Mouse (Mus musculus) limb, embryonic 11.5 days (tissue): ENCODE data around the gene Tmem205. TPM values are rescaled to one million over a fixed set of nuclear protein-coding genes. Genes with fewer than 3 reads are reported as not detected.

Experiments
- ATAC-seq: fragments of 200-750 bp; cut with Nextera tagmentation; 2 replicates; pipeline ENCODE4 v1.8.0; 2017; ENCODE audit warnings: low read depth; ENCODE audit not compliant: insufficient number of reproducible peaks, low FRiP score, low TSS enrichment
- DNase-seq: peaks from one replicate; pipeline ENCODE4 v3.0.0-alpha.2; 2015; ENCODE audit warnings: low spot score
- H3K27ac ChIP-seq: fragments of 300-500 bp; sonication (generic); replicated peaks from 2 replicates; pipeline ENCODE4 v1.5.1; 2014; ENCODE audit warnings: low read depth, mild to moderate bottlenecking, low read length
- H3K27me3 ChIP-seq: fragments of 300-500 bp; sonication (generic); 2 replicates; pipeline ENCODE4 v1.6.1; 2014; ENCODE audit warnings: mild to moderate bottlenecking, low read length, mixed read lengths; ENCODE audit not compliant: control insufficient read depth, insufficient read depth
- H3K36me3 ChIP-seq: fragments of 300-500 bp; sonication (generic); 2 replicates; pipeline ENCODE4 v1.6.1; 2014; ENCODE audit warnings: mild to moderate bottlenecking, low read length, moderate library complexity, mixed read lengths; ENCODE audit not compliant: control insufficient read depth, insufficient read depth
- H3K4me1 ChIP-seq: fragments of 300-500 bp; sonication (generic); 2 replicates; pipeline ENCODE4 v1.6.1; 2014; ENCODE audit warnings: low read length, mixed read lengths; ENCODE audit not compliant: control insufficient read depth, insufficient read depth
- H3K4me2 ChIP-seq: fragments of 300-500 bp; sonication (generic); 2 replicates; pipeline ENCODE4 v1.6.1; 2014; ENCODE audit warnings: low read depth, mild to moderate bottlenecking, moderate library complexity; ENCODE audit not compliant: severe bottlenecking
- H3K4me3 ChIP-seq: fragments of 300-500 bp; sonication (generic); 2 replicates; pipeline ENCODE4 v1.5.1; 2014; ENCODE audit warnings: low read depth, low read length
- H3K9ac ChIP-seq: fragments of 300-500 bp; sonication (generic); 2 replicates; pipeline ENCODE4 v1.6.1; 2014; ENCODE audit warnings: mild to moderate bottlenecking, low read length
- H3K9me3 ChIP-seq: fragments of 300-500 bp; sonication (generic); 2 replicates; pipeline ENCODE4 v1.6.1; 2016; ENCODE audit warnings: low read length; ENCODE audit not compliant: control insufficient read depth
- WGBS: fragments of 180-500 bp; shearing (Covaris S2); extraction: QIAGEN DNeasy Blood & Tissue Kit; methylation state at CpG from one replicate; pipeline ENCODE4 v1.1.7; 2014; 5-methylcytosine and 5-hydroxymethylcytosine counted together
- polyA plus RNA-seq: library from polyadenylated mRNA; unstranded; fragments of >200 nt; fragmentation: Nextera tagmentation; extraction: Ambion mirVana; gene quantifications from 2 replicates; pipeline ENCODE4 v1.2.1, GENCODE M21; 2014

Gene Tmem205
- polyA plus RNA-seq, 1 experiment from 2014 or later, result 29.9 TPM

DNA sequence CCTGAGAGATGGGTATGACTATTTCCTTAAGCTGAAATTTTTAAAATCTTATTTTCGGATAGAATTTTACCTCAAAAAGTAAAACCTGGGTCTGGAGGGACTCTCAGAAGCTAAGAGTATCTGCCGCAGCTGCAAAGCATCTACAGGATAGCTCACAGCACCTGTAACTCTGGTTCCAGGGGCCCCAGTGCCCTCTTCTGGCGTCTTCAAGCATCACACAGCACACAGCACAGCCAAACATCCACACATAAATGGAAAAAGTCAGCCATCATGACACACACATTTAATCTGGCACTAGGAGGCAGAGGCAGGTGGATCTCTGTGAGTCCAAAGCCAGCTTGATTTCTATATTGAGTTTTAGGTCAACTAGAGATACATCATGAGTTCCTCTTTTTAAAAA lies 50.8 kb downstream of the Tmem205 start:
- ATAC-seq (no peak), DNase-seq (no peak)
- WGBS, result 56% methylated on average over 3 of the region's 3 CpGs
- Histone ChIP-seq H3K27ac (no peak overlapping the region), H3K9ac (no peak overlapping the region), H3K9me3 (no peaks in the 10 kb centered on the region), H3K27me3 (0 out of 2 replicates have a peak, but pooled peaks cover 2% of the 10 kb centered on the region), H3K4me1 (no peaks in the 10 kb centered on the region), H3K36me3 (no peaks in the 10 kb centered on the region), H3K4me3 (no peak overlapping the region), H3K4me2 (no peak overlapping the region)

DNA sequence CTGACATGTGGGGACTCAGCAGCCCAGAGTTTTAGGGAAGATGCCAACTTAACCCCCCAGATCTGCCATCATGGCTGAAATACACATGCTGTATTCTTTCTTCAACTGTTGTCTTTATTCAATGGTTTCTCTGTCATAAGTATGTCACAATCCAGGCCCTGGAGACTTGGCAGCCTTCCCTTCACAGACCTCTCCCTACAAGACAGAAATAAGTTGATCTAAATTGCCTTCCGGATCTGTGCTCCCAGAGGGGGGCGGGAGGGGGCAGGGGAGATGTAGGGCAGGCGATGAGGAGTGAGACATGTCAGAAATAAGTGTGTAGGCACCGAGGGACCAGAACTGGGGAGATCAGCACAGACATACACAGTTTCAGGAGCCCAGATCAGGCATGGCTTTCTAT lies 55.2 kb downstream of the Tmem205 start:
- DNase-seq, result no peak
- H3K4me3 ChIP-seq, result no peak overlapping the region
- H3K27me3 ChIP-seq, result 0 out of 2 replicates have a peak, but pooled peaks cover 2% of the 10 kb centered on the region
- no peaks in the 10 kb centered on the region for H3K36me3 ChIP-seq
- H3K27ac ChIP-seq, result no peak overlapping the region
- H3K9ac ChIP-seq, result no peak overlapping the region
- no peaks in the 10 kb centered on the region for H3K4me1 ChIP-seq
- H3K4me2 ChIP-seq, result no peak overlapping the region
- no peaks in the 10 kb centered on the region for H3K9me3 ChIP-seq
- no peak for ATAC-seq
- WGBS, result 64% methylated on average over 4 of the region's 4 CpGs

Other genes starting within 250 kb of the Tmem205 start
- 15.2 and 23.2 TPM in 2 replicates for gene Ldlr, start 204.1 kb downstream of the Tmem205 start, polyA plus RNA-seq
- 176 and 183 TPM in 2 replicates for gene Spc24, start 167.3 kb downstream of the Tmem205 start, polyA plus RNA-seq
- gene Kank2, start 128.8 kb downstream of the Tmem205 start, polyA plus RNA-seq, result 11.6 and 12.7 TPM in 2 replicates
- 0.64 and 0.82 TPM in 2 replicates for gene Angptl8, start 92.0 kb downstream of the Tmem205 start, polyA plus RNA-seq
- gene Dock6, start 74.9 kb downstream of the Tmem205 start, polyA plus RNA-seq, result 37.4 and 42.7 TPM in 2 replicates
- 4.9 and 5.2 TPM in 2 replicates for gene Rab3d, start 9.4 kb downstream of the Tmem205 start, polyA plus RNA-seq
- gene Ccdc159, start 85 bp downstream of the Tmem205 start, polyA plus RNA-seq, result 3.5 and 4.8 TPM in 2 replicates
- 6.6 and 8.2 TPM in 2 replicates for gene Plppr2, start 9.5 kb upstream of the Tmem205 start, polyA plus RNA-seq
- gene Swsap1, start 28.2 kb upstream of the Tmem205 start, polyA plus RNA-seq, result 17.4 and 20.0 TPM in 2 replicates
- gene Epor, start 36.0 kb upstream of the Tmem205 start, polyA plus RNA-seq, result 4.9 and 5.8 TPM in 2 replicates
- 1.6 and 2.5 TPM in 2 replicates for gene Rgl3, start 61.9 kb upstream of the Tmem205 start, polyA plus RNA-seq
- gene Ccdc151, start 75.1 kb upstream of the Tmem205 start, polyA plus RNA-seq, result 1.8 and 2.1 TPM in 2 replicates
- 86.4 and 93.0 TPM in 2 replicates for gene Prkcsh, start 75.2 kb upstream of the Tmem205 start, polyA plus RNA-seq
- 0.10 and 0.11 TPM in 2 replicates for gene Elavl3, start 124.5 kb upstream of the Tmem205 start, polyA plus RNA-seq
- not detected in 2 replicates for gene Gm49318, start 143.7 kb upstream of the Tmem205 start, polyA plus RNA-seq
- 5.8 and 8.7 TPM in 2 replicates for gene Zfp653, start 143.8 kb upstream of the Tmem205 start, polyA plus RNA-seq
- 29.1 and 29.9 TPM in 2 replicates for gene Ecsit, start 157.9 kb upstream of the Tmem205 start, polyA plus RNA-seq
- 0.84 and 0.89 TPM in 2 replicates for gene Cnn1, start 171.7 kb upstream of the Tmem205 start, polyA plus RNA-seq
- 223 and 231 TPM in 2 replicates for gene Elof1, start 189.6 kb upstream of the Tmem205 start, polyA plus RNA-seq
- gene Acp5, start 208.2 kb upstream of the Tmem205 start, polyA plus RNA-seq, result 13.2 and 14.2 TPM in 2 replicates
- gene Pigyl, start 229.3 kb upstream of the Tmem205 start, polyA plus RNA-seq, result 58.4 and 60.8 TPM in 2 replicates